Mouse (Mus musculus) splenic B cell, adult 2 months (primary cell): Measurements from ENCODE around the gene Cldn18.

ENCODE experiments used
- DNase-seq: peaks from one replicate; pipeline ENCODE4 v3.0.0-alpha.2; 2011; ENCODE audit warnings: low read depth, low spot score
- H3K27me3 ChIP-seq: 2 replicates; pipeline ENCODE4 v1.6.1; 2012; ENCODE audit warnings: mild to moderate bottlenecking, low read length, moderate library complexity, mixed read lengths; ENCODE audit not compliant: control insufficient read depth, poor library complexity, insufficient read depth, severe bottlenecking
- H3K36me3 ChIP-seq: 2 replicates; pipeline ENCODE4 v1.6.1; 2012; ENCODE audit warnings: mild to moderate bottlenecking, low read length, moderate library complexity, mixed read lengths; ENCODE audit not compliant: control insufficient read depth, poor library complexity, insufficient read depth, severe bottlenecking

Cldn18 gene

DNA sequence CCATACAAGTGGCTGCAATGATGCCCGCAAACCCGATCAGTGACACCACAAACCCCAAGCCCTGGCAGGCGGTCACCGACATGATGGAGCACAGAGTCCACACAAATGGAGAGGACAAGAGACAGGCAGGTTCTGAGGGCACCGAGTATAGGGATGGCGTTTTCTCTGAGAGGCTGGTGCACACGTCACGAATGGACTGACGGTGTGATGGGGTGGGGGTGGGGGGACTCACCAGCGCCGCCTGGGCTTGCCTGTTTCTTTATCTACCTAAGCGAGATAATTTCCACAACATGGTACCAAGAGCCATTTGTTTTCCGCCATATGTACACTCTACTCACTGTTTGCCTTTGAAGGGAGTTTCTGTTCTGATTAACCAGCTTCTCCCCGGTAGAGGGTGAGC, at the start of gene Cldn18:
Gene Cldn18, minus strand, starts transcription at position 134 of the 400 bp plus-strand sequence.
- DNase-seq = no peak
- Histone ChIP-seq H3K36me3 (no peaks in the 10 kb centered on the region), H3K27me3 (no peaks in the 10 kb centered on the region)

DNA sequence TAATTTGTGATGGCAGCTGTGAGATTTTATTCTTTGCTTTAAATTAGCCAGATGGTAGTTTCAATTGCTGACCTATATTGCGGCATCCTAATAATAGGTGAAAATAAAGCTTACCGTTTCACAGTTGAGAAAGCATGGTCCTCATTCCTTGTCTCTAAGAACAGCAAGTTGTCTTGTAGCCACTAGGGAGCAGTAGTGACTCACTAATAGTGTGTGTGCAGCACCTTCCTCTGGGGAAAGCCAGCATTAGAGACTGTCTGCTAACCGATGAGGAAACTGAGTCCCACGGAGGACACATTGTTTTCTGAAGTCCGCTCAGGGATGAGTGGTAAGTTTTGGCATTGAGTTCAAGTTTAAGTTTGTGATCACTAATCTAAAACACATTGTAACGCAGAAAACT, 46.5 kb upstream of the Cldn18 start:
- Histone ChIP-seq H3K27me3 (no peaks in the 10 kb centered on the region), H3K36me3 (no peaks in the 10 kb centered on the region)
- DNase-seq = no peak

DNA sequence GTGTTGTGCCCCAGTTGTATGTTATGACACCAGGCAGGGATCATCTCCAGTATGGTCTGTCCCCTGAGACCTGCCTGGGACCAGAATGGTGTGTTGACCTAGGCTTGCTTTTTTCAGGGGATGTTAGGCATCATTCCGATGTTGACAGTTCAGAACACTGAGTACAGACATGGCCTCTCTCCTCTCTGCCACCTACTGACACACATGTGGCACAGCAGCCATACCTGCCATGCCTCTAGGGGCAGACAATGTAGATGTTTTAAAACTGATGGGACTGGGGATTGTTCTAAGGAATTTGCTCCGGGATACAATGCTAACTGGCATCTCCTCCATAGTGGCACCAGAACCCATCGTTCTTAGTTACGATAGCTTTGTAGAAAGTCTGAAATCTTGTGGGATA, 33.2 kb upstream of the Cldn18 start:
- DNase-seq = no peak
- no peaks in the 10 kb centered on the region for H3K36me3 ChIP-seq
- H3K27me3 ChIP-seq = no peaks in the 10 kb centered on the region

DNA sequence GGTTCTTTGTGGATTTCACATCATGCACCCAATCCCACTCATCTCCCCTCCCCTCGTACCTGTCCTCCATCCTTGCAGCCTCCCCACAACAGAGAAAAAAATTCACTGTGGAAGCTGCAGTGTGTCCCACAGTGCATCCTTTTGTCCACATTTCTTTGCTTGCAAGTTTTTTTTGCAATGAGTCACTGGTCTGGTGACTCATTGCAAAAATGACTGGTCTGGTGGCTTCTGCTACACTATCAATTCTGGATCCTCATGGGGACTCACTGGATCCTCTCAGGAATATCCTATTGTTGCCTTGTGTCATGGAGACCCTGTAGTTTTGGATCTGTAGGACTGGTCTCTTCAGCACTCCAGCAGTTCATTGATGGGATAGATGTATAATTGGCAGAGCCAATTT, 31.2 kb upstream of the Cldn18 start:
- DNase-seq = no peak
- Histone ChIP-seq H3K27me3 (no peaks in the 10 kb centered on the region), H3K36me3 (no peaks in the 10 kb centered on the region)

DNA sequence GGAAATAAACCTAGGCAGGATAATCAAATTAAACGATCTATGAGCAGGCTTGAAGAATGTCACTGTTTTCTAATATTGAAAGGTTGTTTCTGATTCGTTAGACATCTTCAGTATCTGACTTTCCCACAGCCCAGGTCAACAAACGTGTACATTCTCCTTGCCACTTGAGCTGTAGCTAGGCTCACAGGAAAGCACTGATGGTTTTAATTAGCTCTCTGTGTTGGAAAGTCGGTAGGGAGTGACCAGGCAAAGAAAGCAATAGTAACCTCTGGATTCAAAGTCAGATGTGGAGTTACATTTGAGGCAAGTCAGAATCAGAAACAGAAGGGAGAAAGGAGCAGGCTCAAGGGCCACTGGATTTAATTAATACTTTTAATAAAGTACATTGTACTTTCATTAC, 30.7 kb upstream of the Cldn18 start:
- Histone ChIP-seq H3K36me3 (no peaks in the 10 kb centered on the region), H3K27me3 (no peaks in the 10 kb centered on the region)
- no peak for DNase-seq

DNA sequence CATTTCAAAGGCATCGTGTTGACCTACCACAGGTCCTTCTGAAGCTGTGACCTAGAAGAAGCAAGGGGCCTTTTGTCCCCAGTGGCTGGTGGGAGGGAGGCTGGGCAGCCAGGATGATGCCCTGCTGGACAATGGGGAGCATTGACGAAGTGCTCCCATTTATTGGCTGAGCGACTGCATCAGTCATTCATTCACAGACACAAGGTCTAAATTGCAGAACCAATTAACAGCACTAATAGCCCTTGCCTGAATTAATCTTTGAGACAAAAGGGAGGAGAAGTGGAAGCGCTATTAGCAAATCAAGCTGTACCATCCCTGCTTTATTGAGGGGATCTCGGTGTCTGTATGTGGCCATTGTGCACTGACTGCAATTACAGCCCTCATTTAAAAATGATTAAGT, 27.5 kb upstream of the Cldn18 start:
- Histone ChIP-seq H3K36me3 (no peaks in the 10 kb centered on the region), H3K27me3 (no peaks in the 10 kb centered on the region)
- DNase-seq = no peak

DNA sequence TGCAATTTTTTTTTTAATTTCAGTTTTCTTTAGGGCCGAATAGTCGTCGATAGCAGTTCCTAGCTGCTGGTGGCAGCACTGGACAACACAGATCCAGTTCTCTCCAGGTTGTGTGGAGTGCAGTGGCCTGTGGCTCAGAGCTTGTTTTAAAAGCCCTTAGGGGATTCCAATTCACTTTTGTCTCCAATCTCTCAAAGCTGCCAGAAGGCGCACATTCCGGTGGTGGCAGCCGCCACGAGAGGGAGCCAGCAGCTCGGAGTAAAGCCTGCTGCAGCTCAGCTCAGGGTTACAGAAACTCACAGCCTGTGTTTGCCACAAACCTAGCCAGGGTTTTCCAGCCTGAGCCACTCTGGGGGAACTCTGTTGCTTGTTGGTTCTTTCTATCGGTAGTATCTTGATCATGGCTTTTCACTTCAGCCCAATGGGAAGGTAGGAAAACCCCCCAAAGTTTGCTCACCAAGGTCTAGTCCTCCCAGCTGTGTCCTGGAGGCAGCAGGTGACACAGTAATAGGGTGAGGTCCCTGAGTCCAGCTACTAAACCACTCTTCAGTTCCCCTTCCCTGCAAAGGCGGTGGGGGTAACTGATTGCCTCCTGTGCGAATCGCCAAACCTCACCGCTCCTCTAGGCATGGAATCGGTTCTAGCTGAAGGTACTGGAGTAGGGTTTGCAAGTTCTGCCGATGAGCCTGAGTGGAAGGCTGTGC, 13.0 kb upstream of the Cldn18 start:
- no peaks in the 10 kb centered on the region for H3K36me3 ChIP-seq
- no peaks in the 10 kb centered on the region for H3K27me3 ChIP-seq
- no peak for DNase-seq

DNA sequence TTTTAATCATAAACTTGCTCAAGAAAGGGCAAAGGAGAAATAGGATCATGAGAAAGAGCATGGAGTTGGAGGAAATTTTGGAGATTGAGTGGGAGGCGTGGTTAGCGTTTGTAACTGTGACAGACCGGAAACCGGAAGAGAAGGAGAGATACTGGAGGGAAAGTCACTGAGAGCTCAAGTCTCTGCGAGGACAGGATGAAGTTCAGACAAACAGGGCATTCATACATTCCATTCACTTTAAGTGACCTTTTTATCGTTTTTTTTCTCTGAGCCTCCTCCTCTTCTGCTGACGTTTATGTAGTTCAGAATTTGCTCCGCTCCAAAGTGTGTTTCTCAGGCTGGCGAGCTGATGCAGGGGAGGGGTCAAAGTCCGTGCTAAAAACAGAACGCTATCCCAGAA, 10.8 kb upstream of the Cldn18 start:
- no peak for DNase-seq
- H3K36me3 ChIP-seq = no peaks in the 10 kb centered on the region
- H3K27me3 ChIP-seq = no peaks in the 10 kb centered on the region

DNA sequence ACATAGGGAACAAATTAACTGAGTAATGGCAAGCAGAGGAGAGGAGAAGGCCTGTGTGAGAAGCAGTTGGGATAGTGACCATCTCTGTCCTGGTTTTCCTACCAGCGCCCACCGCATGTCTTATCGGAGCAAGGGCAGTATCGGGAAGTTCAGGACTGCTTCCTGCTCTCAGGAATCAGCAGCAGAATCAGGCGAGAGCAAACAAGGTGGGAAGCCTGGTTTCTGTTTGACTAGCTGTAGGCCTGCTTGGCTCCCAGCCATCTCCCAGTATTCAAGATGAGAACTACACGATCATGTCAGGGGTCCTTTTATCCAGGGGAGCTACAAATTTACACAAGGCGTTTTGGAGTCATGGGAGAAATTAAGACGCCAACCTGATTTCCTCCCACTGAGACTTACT, 8.2 kb upstream of the Cldn18 start:
- H3K27me3 ChIP-seq = no peaks in the 10 kb centered on the region
- no peaks in the 10 kb centered on the region for H3K36me3 ChIP-seq
- no peak for DNase-seq

DNA sequence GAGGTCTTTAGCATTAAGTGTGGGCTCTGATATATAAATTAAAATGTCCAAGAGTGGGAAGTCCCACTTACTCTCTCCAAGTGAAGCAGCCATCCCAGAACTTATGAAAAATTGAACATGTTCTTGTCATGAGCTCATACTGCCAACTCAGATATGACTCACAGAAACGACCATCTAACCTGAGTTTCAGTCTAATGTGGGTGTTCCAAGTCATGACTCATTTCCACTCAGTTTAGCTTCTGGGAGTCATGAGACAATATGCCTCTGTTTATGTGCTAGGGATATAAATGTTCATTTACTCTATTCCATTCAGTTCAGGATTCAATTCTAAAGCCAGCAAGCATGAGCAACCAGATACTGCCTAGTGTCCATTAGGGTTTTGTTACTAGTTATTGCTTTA, 2.9 kb upstream of the Cldn18 start:
- H3K36me3 ChIP-seq = no peaks in the 10 kb centered on the region
- no peak for DNase-seq
- no peaks in the 10 kb centered on the region for H3K27me3 ChIP-seq

DNA sequence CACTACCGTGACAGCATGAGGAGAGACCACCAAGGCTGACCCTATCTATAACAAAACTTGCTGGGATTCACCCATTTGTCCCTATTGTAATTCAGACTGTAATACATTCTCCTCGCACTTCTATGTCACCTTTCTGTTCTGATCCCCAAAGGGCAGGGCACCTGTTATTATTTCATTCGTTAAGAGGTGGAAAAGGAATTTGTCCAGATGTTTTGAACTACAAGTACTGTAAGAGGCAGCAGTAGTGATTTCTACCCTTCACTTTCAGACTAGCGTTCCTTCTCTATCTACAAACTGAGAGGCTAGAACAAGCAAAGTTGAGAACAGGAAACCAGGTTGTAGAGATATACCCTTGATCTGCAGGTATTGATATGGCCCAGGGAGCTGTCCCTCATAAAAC, 6.8 kb downstream of the Cldn18 start:
- Histone ChIP-seq H3K27me3 (no peaks in the 10 kb centered on the region), H3K36me3 (no peaks in the 10 kb centered on the region)
- no peak for DNase-seq

DNA sequence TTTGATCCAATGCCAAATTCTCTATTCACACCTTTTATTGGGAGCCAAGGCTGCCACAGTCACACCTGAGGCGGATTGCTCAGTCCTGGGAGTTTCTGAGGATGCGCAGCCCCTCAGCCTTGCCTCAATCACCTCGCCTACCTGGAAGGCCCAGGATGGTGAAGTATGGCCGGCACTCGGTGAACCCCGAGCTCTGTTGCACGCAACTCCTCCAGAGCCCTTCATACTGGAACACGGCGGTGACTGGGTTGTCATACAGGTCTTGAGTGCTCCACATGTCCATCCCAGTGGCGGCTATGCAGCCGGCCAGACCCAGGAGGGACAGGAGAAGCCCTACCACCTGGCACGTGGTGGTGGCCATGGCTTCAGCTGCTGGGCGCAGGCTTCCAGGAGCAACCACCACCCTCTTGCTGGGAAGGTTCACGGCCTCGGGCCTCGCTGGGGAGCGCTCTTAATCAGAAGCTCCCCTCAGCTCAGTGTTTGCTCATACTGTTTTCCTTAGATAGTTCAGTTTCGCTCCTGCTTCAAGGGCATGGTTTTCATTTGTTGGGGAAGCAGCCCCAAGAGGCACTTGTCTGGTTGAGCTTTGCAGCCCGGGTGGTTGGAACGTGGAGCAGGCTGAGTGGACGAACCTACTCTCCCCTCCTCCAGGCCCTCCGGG, 7.3 kb downstream of the Cldn18 start:
- DNase-seq = no peak
- H3K36me3 ChIP-seq = no peaks in the 10 kb centered on the region
- no peaks in the 10 kb centered on the region for H3K27me3 ChIP-seq

DNA sequence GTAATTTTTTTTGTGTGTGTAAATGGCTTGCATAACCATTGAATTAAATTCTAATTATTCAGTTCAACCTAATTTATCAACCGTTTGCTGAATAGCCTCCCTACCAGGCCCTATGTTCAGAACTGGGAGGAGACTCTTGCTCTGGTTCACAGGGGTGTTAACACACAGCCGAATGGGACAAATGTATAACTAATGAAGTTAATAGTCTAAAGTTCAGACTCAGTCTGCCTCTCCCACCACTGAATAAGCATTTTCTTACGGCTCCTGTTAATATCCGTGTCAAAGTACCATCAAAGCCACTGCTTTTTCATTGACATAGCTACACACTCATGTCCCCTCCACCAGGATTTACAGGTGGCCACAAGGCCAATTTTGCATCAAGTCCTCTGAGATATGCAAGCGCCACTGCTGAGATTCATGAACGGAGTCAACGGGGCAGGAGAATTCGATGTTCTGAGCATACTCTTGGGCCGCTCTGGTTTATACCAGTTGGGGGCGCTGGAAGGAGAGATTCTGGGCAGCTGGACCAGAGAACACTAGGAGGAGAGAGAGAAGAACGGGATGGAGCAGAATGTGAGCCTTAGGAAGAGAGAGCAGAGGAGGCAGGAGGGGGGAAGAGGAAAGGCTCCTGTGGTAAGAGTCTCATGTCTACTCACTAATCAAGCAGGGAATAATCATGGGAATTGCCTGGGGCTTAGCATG, 9.5 kb downstream of the Cldn18 start:
- Histone ChIP-seq H3K36me3 (no peaks in the 10 kb centered on the region), H3K27me3 (no peaks in the 10 kb centered on the region)
- no peak for DNase-seq

DNA sequence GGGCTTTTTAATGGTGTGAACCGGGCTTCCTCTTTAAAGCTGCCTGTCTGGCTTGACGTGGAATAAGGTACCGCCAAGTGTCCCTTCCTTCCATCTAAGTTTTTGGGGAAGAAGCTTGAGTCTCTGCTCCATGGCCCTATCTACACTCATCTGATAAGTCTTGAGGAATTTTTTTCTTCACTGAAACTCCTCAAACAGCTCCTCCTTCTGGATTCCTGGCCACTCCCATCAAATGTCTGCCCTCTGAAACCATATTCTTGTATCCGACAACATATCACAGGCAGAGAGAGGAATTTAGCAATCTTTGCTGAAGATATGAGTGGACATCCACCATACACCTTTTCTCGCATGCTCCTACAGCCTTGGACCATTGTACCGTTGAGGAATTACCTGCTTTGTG, 10.8 kb downstream of the Cldn18 start:
- no peak for DNase-seq
- Histone ChIP-seq H3K36me3 (no peaks in the 10 kb centered on the region), H3K27me3 (no peaks in the 10 kb centered on the region)

DNA sequence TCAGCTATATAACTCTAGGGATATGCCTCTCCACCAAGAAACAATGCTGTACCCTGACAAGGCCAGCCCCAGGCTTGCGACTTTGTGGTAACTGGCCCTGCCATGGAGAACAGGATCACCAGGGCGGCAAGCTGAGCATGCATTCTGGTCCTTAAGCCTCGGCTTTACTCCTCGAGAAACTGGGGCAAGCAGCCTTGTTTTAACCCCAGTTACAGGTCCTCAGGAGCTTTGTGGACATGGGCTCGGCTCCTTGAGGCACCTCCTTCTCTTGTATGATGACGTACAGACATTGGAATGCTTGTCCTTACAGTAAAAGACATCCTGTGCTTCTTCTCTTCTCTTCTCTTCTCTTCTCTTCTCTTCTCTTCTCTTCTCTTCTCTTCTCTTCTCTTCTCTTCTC, 13.4 kb downstream of the Cldn18 start:
- H3K36me3 ChIP-seq = no peaks in the 10 kb centered on the region
- no peak for DNase-seq
- no peaks in the 10 kb centered on the region for H3K27me3 ChIP-seq
